Mouse (Mus musculus) myocyte (in vitro differentiated cells): ENCODE measurements around the gene Pds5a. TPM values are rescaled to one million over a fixed set of nuclear protein-coding genes. Genes with fewer than 3 reads are reported as not detected.
A peak's percentile ranks its signal among the peaks of the same experiment; 100 is the strongest.
"Not testable (repeated sequence)": the region's sequence is repeated elsewhere in the genome, so short reads cannot be mapped to it uniquely, and the experiment has no call there.

ENCODE experiments used
- H3K27me3 ChIP-seq: one replicate; pipeline ENCODE4 v1.6.1; 2011; ENCODE audit not compliant: control insufficient read depth, insufficient read depth, insufficient read length
- H3K36me3 ChIP-seq: one replicate; pipeline ENCODE4 v1.6.1; 2011; ENCODE audit not compliant: control insufficient read depth, insufficient read depth
- H3K4me2 ChIP-seq: one replicate; pipeline ENCODE4 v1.6.1; 2011; ENCODE audit warnings: low read depth, control low read depth
- H3K4me3 ChIP-seq: one replicate; pipeline ENCODE4 v1.5.1; 2011; ENCODE audit warnings: mild to moderate bottlenecking, control low read depth, moderate library complexity
- H3K79me2 ChIP-seq: one replicate; pipeline ENCODE4 v1.6.1; 2011; ENCODE audit not compliant: control insufficient read depth, insufficient read depth
- H3ac ChIP-seq: one replicate; pipeline ENCODE4 v1.6.1; 2011; ENCODE audit not compliant: control insufficient read depth, insufficient read length
- CEBPB ChIP-seq: IDR thresholded peaks from 2 replicates; pipeline ENCODE4 v1.6.1; 2011; ENCODE audit warnings: mild to moderate bottlenecking, moderate library complexity; ENCODE audit not compliant: poor library complexity, insufficient read depth, severe bottlenecking
- E2F4 ChIP-seq: IDR thresholded peaks from one replicate; pipeline ENCODE4 v1.6.1; 2011; ENCODE audit warnings: mild to moderate bottlenecking, control low read depth, moderate library complexity; ENCODE audit not compliant: insufficient read depth
- MAX ChIP-seq: IDR thresholded peaks from one replicate; pipeline ENCODE4 v1.6.1; 2011; ENCODE audit warnings: low read depth, mild to moderate bottlenecking, control low read depth
- MYOD1 ChIP-seq, 3 experiments: IDR thresholded peaks; one replicate each; pipeline ENCODE4 v1.6.1; 2011; ENCODE audit warnings: control low read depth in 2 of 3, low read depth in 2 of 3, mild to moderate bottlenecking in 2 of 3, moderate library complexity in 1 of 3; ENCODE audit not compliant: insufficient read length in 2 of 3, control insufficient read depth in 1 of 3
- MYOG ChIP-seq, 3 experiments: IDR thresholded peaks; one replicate each; pipeline ENCODE4 v1.6.1; 2011; ENCODE audit warnings: control low read depth in 2 of 3, low read depth in 2 of 3, mild to moderate bottlenecking in 2 of 3; ENCODE audit not compliant: insufficient read length in 2 of 3, control insufficient read depth in 1 of 3, insufficient read depth in 1 of 3
- POLR2A ChIP-seq: IDR thresholded peaks from one replicate; pipeline ENCODE4 v1.6.1; 2011; ENCODE audit warnings: low read depth, mild to moderate bottlenecking, control low read depth, moderate library complexity; ENCODE audit not compliant: insufficient read length
- POLR2AphosphoS2 ChIP-seq: IDR thresholded peaks from one replicate; pipeline ENCODE4 v1.6.1; 2011; ENCODE audit warnings: low read depth, control low read depth; ENCODE audit not compliant: insufficient read length
- REST ChIP-seq: IDR thresholded peaks from one replicate; pipeline ENCODE4 v1.6.1; 2011; ENCODE audit warnings: mild to moderate bottlenecking, control low read depth, moderate library complexity; ENCODE audit not compliant: insufficient read depth, insufficient read length
- SRF ChIP-seq: IDR thresholded peaks from one replicate; pipeline ENCODE4 v1.6.1; 2011; ENCODE audit warnings: low read depth; ENCODE audit not compliant: control insufficient read depth, insufficient read length
- TCF12 ChIP-seq: IDR thresholded peaks from one replicate; pipeline ENCODE4 v1.6.1; 2011; ENCODE audit warnings: mild to moderate bottlenecking, control low read depth; ENCODE audit not compliant: poor library complexity, insufficient read depth, severe bottlenecking
- TCF3 ChIP-seq: IDR thresholded peaks from one replicate; pipeline ENCODE4 v1.6.1; 2011; ENCODE audit warnings: low read depth, control low read depth; ENCODE audit not compliant: insufficient read length
- USF1 ChIP-seq: IDR thresholded peaks from one replicate; pipeline ENCODE4 v1.6.1; 2011; ENCODE audit warnings: low read depth, mild to moderate bottlenecking, control low read depth, moderate library complexity
- polyA plus RNA-seq: library from polyadenylated mRNA; unstranded; fragments of >200 nt; fragmentation: generic; extraction: Trizol; gene quantifications from one replicate; pipeline ENCODE4 v1.2.1, GENCODE M21; 2012; ENCODE audit warnings: missing spikeins

Pds5a gene
- polyA plus RNA-seq, 1 experiment, result 17.5 TPM

DNA sequence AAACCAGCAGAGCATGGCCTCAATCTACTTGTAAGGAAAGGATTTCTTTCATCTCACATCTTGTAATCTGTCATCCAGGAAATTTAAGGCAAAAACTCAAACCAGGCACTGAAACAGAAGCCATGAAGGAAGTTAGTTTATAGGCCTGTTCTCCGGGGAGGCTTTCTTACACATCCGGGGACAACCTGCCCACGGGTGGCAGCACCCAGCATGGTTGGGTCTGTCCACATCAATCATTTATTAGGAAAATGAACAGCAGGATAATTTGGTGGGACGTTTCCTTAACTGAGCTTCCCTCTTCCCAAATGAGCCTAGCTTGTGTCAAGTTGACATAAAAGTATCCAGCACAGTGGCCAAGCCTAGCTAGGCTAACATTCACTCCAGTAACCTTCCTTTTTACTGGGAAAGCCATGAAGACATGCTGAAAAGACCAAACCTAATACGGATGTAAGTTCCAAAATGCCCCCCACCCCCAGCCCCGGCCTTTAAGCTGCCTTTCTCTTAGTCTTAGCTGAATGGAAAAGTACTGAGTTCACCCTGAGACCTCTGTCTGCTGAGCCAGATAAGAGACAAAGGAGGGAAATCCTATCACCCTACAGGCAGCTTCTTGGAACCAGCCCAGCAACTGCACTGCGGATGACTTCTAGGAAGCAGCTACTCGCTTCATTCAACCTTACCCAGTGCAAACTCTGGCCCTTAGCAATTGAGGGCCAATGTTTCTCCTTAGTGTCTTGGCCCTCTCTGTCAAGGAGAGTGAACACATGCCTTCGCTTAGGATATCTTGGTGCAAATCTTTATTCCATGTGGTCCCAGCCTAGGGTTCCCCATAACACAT is 33.3 kb upstream of the Pds5a start:
- no peaks in the 10 kb centered on the region for H3K36me3 ChIP-seq
- H3K27me3 ChIP-seq, result no peaks in the 10 kb centered on the region
- no peaks in the 10 kb centered on the region for H3K79me2 ChIP-seq
- no peak for TF ChIP-seq USF1
- TF ChIP-seq MYOG (IDR thresholded peaks at IDR 0.05; ENCODE audit: control insufficient read depth in 1 of 3, insufficient read depth in 1 of 3, insufficient read length in 2 of 3, low read depth in 2 of 3), result no peak
- no peak for TF ChIP-seq REST
- TF ChIP-seq POLR2AphosphoS2, result no peak
- TF ChIP-seq E2F4, result no peak
- TF ChIP-seq MAX, result no peak
- TF ChIP-seq CEBPB, result no peak
- no peak for TF ChIP-seq POLR2A
- no peak for TF ChIP-seq SRF
- TF ChIP-seq TCF3, result no peak
- no peak for TF ChIP-seq MYOD1 (IDR thresholded peaks at IDR 0.05; ENCODE audit: control insufficient read depth in 1 of 3, insufficient read length in 2 of 3, low read depth in 2 of 3)
- TF ChIP-seq TCF12, result no peak
- no peak overlapping the region for H3K4me3 ChIP-seq
- H3K4me2 ChIP-seq, result no peak overlapping the region
- H3ac ChIP-seq, result no peak overlapping the region

DNA sequence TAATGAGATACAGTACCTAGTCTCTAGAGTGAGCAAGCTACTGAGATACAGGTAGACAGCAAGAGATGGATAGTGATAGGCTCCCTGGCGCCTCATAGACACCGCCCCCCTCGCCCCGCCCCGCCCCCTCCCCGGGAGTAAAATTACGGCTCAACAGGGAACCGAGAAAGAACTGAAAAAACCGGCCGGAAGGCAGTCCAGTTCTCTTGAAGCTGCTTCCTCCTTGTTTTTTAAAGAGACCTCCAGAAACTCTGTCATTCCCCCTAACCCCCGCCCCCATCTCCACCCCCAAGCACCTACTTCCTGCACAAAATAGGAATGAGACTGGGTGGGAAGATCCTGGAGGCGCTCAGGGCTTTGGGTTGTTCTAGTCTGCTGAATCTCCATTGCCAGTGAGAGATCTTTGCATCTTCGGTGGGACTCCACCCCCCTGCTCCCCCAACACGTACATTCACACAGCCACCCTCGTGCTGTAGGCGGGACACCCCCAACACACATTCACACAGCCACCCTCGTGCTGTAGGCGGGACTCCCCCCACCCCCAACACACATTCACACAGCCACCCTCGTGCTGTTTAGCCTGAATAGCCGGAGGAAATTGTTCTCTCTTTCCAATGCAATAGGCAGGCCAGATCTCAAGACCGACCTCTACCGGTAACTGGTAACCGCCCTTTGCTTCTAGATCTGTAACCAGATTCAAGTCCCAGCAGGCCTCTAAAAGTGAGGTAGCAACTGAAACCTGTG is 26.4 kb upstream of the Pds5a start:
- peak overlapping the region; percentile 12 for H3K4me3 ChIP-seq
- H3ac ChIP-seq, result no peak overlapping the region
- TF ChIP-seq MAX, result no peak

DNA sequence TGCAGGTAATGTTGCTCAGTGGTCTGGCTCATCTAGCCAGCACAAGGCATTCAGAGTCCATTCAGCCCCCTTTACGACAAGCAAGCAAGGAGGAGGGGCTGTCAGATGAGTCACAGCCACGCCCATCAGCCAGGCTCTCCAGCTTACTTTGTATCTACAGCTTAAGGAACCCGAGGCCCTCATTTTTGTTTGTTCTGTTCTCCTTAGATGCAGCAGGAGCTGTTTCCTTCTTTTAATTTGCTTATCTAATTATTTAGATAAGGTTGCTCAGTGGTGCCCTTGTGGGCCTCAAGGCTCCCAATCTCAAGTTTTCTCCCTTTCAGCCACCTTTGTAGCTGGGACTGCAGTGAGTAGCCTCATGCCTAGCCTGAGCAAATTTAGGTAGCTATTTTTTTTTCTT is 20.3 kb upstream of the Pds5a start:
- no peaks in the 10 kb centered on the region for H3K27me3 ChIP-seq
- no peaks in the 10 kb centered on the region for H3K79me2 ChIP-seq
- no peaks in the 10 kb centered on the region for H3K36me3 ChIP-seq
- no peak overlapping the region for H3K4me2 ChIP-seq
- no peak overlapping the region for H3K4me3 ChIP-seq
- TF ChIP-seq POLR2A (no peak), USF1 (no peak), E2F4 (no peak), TCF12 (no peak)
- H3ac ChIP-seq, result no peak overlapping the region

More for the DNA sequence above, 26.4 kb upstream of the Pds5a start:
- Histone ChIP-seq H3K27me3 (no peaks in the 10 kb centered on the region), H3K4me2 (peak overlapping the region; percentile 62), H3K79me2 (no peaks in the 10 kb centered on the region), H3K36me3 (no peaks in the 10 kb centered on the region)

DNA sequence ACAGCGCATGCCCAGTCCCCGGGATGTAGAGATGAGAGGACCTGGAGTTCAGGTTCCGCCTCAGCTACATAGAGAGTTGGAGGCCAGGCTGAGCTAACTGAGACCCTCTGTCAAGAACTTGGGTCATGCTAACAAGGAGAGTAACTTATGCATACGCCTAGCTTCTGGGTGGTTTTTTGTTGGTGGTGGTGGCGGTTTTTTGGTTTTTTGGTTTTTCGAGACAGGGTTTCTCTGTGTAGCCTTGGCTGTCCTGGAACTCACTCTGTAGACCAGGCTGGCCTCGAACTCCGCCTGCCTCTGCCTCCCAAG is 19.8 kb upstream of the Pds5a start:
- not testable (repeated sequence) for H3K36me3 ChIP-seq, H3K4me2 ChIP-seq, H3ac ChIP-seq, H3K27me3 ChIP-seq, H3K4me3 ChIP-seq, H3K79me2 ChIP-seq

DNA sequence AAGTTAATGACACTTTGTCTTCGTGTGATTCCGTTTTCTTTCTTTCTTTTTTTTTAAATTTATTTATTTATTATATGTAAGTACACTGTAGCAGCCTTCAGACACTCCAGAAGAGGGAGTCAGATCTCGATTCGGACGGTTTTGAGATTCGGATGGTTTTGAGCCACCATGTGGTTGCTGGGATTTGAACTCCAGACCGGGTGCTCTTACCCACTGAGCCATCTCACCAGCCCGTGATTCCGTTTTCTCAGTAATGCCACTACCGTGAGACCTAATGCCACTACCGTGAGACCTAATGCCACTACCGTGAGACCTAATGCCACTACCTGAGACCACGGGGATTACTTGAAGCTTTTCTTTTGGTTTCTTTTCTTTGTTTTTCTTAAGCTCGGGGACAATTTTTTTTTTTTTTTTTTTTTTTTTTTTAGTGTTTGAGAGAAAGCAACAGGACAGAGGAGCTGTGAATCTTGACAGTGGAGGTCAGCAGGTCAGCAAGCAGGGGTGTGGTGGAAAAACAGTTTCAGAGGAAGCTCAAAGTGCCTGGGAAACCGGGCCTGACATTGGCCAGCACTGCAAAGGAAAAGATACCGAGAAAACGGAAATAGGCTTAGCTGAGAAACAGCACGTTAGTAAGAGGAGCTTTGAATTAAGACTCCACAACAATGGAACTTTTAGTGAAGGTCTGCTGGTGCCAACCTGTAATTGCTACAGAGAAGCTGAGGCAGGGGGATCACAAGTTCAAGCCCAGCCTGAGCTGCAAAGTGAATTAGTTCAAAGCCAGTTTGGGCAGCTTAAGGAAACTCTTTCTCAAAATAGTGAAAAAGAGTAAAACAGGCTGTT is 19.2 kb upstream of the Pds5a start:
- Histone ChIP-seq H3K4me2 (no peak overlapping the region), H3K36me3 (no peaks in the 10 kb centered on the region), H3K79me2 (no peaks in the 10 kb centered on the region), H3K27me3 (no peaks in the 10 kb centered on the region), H3K4me3 (no peak overlapping the region), H3ac (no peak overlapping the region)
- no peak for TF ChIP-seq TCF3
- TF ChIP-seq MAX, result no peak
- no peak for TF ChIP-seq POLR2AphosphoS2
- no peak for TF ChIP-seq SRF
- no peak for TF ChIP-seq MYOG (IDR thresholded peaks at IDR 0.05; ENCODE audit: control insufficient read depth in 1 of 3, insufficient read depth in 1 of 3, insufficient read length in 2 of 3, low read depth in 2 of 3)
- TF ChIP-seq E2F4, result no peak
- no peak for TF ChIP-seq REST
- no peak for TF ChIP-seq MYOD1 (IDR thresholded peaks at IDR 0.05; ENCODE audit: control insufficient read depth in 1 of 3, insufficient read length in 2 of 3, low read depth in 2 of 3)
